Mouse (Mus musculus): ENCODE measurements around the gene Ankrd13a.

The Ankrd13a gene

DNA sequence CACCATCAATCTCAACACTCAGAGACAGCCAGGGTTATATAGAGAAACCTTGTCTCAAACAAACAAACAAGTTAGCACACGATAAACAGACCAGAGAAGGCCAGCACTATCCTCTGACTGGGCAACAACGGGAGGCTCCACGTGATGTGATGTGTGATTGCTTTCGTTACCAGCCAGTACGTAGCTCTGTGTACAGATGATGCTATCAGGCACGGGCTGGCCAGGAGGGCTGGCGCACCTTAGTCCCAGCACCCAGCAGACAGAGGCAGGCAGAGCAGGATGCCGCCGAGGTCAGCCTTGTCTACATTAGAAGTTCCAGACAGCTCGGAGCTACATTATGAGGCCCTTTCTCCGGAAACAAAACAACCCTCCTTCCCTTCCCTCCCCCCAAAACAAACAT lies 25.4 kb downstream of the Ankrd13a start:
- DNase-seq (ENCODE audit: low spot score): no peak

DNA sequence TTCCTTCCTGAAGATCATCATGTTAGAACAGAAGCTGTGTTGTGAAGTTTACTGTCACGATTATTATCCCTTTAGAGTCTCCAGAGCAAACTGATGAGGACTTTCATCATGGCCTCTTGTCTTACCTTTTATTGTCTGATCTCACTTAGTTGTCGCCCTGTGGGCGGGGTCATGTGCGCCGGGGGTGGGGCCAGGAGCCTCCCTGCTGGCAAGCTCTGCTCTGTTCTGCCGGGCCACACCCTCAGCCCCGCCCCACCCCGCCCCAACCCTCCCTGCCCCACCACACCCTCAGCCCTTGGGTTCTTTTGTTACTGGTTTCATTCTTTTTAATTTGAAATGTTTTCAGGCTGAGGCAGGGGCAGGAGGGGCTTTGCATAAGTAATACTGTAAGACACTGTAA lies 26.6 kb downstream of the Ankrd13a start:
- no peak for DNase-seq (ENCODE audit: low spot score)

DNA sequence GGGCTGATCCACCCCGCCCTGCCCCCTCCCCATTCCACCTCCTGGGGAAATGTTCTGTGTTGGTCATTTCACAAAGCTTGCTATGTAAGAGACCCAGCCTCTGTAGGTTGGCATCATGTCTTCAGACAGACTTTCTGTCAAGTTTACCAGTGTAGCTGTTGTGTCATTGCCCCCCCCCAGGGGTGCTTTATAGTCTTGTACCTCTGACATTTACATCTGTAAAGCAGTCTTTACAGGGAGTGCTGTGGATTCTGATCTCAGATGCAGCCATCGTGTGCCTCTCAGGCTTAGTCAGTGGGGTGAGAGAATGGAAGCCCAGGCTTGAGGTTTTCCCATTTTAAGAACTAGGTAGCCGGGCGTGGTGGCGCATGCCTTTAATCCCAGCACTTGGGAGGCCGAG lies 27.4 kb downstream of the Ankrd13a start:
- DNase-seq (ENCODE audit: low spot score): no peak

DNA sequence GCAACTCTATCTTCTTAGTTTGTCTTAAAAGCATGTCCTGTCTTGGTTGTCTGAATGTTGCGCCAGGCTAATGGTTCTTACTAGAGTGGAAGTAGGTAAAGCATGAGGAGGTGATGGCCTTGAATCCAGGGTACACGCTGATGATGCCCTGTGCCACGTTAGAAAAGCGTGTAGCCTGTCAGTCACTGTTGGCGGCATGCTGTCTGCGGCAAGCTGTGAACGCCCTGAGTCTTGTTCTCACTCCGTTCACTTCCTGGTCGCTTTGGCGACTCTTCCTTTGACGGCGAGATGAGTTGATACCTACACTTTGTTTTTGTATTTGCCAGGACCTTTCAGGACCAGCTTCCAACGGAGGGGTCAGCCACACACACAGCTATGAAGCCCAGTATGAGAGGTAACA lies 28.8 kb downstream of the Ankrd13a start:
- no peak for DNase-seq (ENCODE audit: low spot score)

DNA sequence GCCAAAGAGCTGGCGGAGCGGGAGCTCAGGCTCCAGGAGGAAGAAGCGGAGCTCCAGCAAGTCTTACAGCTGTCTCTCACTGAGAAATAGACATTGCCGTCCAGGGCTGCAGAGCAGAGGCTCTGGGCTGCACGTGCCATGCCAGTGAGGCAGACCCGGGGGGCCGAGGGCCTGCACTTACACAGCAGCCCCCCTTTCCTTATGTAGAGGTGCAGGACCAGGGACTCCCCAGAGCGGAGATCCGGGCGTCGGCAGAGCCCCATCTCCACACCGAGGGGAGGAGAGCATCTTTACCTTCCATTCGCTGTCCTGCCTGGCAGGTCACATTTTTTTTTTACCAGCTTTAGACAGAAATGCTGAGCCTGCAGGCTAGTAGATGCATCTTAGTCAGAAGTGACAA lies 29.9 kb downstream of the Ankrd13a start:
- DNase-seq (ENCODE audit: low spot score): no peak

DNA sequence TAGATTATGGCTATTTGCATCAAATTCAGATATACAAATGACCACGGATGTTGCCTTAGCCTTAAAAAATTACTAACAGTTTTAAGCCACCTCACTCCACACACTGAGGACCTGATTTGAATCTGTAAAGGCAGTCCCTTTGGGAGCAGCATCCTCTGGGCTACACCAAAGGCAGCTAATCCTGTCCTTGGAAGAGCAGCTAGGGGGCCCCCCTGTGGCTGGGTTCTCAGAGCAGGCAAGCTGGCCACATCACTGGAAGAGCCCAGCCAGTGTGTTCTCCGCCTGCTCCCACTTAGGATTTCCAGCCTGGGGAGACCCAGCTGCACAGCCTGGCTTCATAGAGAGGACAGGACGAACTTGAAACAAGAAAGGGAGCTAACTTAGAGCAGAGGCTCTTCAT lies 30.5 kb downstream of the Ankrd13a start:
- peak; percentile 65 for DNase-seq (ENCODE audit: low spot score)

DNA sequence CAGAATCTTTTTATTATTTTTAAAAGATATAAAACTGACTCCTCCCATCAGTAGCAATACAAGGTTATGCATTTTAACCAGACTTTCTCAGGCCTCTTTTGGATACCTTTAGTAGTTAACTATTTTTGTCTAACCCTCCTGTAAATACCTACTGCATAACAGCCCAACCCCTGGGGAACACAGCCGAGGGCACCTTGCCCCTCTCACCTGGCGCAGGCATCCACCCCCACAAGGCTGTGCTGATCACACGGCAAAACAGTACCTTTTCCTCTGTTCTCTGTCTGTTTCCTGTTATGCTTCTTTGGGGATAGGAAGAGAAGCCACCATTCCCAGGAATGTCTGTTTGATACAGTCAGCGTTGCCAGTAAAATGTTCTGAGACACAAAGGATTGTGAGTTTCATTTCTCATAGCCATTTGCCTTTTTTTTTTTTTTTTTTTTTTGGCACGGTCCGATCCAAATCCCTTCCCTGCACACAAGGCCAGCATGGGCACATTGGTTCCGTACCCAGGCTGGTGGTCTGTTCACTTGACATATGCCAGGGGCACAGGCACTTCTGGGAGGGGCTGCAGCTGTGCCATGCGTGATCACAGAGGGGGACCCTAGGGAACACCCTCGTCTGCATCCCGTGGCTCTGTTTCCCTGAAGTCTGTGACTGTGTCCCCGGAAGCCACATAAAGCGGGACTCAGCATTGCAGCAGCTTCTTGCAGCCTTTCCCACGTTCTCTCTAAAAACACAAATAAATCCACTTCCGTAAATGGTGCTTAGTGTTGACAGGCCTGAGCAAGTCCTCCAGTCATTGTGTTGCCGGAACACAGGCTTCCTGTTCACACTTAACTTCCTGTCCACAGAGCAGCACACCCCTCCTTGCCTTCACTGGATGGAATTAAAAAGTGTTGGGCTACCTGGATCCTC lies 31.2 kb downstream of the Ankrd13a start:
- DNase-seq (ENCODE audit: low spot score): peak; percentile 63

DNA sequence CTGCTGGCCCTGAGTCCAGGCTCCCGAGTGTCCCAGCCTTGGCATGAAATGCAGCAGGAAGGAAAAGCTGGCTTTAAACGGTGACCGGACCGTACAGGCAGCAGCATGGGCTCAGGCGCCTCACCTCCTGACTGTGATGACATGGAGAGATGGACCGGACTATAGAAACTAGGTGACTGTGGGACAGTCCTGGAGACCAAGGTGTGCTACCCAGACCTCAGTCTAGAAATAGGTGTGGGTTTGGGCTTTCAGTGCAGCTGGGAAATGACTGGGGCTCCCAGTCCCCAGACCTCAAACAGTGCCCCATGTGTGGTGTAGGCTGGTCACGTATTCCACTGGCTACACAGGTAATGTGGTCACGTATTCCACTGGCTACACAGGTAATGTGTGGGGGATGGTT lies 32.2 kb downstream of the Ankrd13a start:
- no peak for DNase-seq (ENCODE audit: low spot score)

DNA sequence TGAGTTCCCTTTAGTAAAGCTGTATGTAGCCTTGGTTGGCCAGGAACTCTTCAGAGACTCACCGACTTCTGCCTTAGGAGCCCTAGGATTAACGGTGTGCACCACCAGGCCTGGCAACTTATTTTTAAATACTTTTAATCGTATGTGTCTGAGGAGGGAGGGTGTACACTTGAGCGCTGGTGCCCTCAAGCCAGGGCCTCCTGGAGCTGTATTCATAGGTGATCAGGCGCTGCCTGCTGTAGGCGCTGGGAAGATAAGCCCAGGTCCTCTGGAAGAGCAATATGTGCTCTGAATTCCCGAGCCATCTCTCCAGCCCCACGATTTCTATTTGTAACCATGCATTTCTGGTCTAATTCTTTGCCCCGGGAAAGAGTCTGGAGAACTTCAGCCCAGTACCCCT lies 32.6 kb downstream of the Ankrd13a start:
- DNase-seq (ENCODE audit: low spot score): no peak

DNA sequence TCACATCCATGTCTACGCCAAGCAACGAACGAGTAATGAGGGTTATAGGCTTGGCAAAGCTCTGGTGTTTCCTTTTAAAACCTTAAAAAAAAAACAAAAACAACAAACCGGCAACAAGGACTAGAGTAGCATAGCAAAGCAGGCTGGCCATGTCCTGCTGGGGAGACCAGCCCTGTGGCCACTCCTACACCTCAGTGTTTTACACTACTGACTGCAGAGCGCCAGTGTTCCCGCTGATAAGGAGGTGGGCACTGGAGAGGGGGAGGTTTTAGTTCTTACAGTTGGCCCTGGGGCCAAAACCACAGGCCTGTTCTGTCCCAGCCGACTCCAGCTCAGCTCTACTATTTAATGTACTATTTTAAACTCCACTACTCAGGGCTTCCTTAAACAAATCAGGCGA lies 33.0 kb downstream of the Ankrd13a start:
- no peak for DNase-seq (ENCODE audit: low spot score)

DNA sequence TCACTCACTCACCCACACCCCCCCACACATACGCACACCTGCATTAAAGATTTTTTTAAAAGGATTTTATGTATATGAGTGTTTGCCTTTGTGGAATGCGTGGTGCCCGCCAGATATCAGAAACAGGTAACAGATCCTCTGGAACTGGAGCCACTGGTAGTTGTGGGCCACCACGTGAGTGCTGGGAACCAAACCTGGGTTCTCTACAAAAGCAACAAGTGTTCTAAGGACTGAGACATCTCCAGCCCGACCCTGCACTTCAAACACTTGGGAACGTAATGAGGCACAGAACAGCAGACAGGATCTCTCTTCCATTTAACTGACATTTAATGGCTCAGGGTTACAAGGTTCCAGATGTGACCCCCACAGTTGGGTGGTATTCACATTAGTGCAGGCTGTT lies 33.4 kb downstream of the Ankrd13a start:
- DNase-seq (ENCODE audit: low spot score): no peak

DNA sequence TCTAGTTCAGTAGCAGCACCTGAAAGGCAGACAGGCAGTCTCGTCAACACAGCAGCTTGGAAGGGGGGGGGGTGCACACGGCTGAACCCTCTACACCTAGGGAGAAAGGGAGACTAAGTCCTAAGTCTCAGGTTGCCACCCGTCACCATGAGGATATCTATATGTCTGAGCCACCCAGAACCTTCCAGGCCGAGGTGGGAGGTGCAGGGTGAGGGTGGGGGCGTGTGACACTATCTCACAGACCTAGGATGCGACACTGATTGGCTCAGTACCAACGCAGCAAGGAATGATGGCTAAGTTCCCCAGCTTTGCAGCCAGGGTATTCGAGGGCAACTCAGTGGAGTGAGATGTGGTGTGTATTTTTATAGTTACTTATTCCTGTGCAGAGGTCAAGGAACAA lies 33.9 kb downstream of the Ankrd13a start:
- no peak for DNase-seq (ENCODE audit: low spot score)

DNA sequence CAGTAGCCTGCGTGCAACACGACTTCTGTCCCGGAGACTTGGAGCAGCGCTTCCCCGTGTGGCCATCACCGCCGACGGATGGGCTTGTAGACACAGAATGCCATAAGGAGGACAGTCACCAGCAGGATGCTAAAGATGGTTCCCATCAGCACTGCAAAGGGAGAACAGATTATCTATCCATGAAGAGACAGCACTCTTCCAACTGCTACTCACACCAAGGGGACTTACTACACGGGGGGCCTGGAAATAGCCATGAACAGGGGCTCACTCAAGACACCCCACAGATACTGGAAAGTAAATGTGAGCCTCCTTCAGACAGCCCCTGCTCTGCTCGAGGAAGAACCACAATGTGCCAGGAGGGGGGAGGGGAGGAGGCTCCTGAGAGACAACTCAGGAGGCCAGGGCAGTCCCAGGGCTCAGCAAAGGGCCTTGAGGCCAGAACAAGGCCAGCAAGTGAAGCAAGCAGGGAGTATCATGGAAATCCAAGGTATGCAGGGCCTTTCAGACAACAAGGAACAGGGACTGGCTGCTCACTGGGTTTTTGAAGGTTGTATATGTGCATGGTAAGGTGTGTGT lies 34.8 kb downstream of the Ankrd13a start:
- no peak for DNase-seq (ENCODE audit: low spot score)

DNA sequence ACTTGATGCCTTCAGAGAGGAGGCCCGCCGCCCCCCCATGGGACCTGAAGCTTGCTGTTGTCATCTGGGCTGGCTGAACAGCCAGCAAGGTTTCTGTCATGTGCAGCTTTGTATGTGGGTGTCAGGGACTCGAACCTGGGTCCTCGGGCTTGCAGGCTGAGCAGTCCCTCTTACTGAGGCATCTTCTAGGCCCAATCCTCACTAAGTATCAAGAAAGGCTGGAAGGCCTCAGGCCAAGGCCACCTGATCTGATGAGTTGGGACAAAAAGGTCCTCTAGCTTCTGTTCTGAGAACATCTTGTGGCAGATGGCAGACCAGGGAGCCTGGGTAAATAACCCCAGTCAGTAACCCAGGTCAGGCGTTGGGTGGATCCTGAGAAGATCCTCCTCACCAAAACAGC lies 35.3 kb downstream of the Ankrd13a start:
- no peak for DNase-seq (ENCODE audit: low spot score)

DNA sequence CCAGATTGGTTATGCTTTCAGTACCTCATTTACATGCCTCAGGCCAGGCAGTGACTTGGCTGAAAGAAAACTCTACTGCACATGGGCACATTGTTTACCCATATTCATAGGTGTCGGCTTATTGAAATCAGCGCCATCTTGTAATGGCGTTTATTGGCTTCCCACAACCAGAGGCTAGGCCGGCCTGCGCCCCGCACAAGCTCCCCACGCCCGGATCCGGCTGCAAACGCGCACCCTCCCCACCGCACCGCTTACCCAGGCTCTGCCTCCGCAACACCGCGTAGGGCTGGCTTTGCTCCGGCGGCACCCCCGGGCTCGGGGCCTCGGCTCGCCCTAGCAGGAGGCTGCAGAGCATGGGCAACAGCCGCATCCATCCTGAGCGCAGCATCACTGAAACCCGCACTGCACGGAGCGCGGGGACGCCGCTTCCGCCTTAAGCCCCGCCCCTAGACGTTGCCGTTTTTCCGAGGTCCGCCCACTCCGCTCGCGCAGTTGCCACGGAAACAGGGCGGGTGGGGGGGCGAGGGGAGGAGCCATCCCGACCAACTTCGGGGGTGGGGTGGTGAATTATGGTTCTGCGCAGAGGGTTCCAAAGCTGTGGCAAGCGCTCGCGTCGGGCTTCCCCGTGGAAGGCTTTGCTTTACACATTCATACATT lies 39.2 kb downstream of the Ankrd13a start:
- DNase-seq (ENCODE audit: low spot score): peak; percentile 80

DNA sequence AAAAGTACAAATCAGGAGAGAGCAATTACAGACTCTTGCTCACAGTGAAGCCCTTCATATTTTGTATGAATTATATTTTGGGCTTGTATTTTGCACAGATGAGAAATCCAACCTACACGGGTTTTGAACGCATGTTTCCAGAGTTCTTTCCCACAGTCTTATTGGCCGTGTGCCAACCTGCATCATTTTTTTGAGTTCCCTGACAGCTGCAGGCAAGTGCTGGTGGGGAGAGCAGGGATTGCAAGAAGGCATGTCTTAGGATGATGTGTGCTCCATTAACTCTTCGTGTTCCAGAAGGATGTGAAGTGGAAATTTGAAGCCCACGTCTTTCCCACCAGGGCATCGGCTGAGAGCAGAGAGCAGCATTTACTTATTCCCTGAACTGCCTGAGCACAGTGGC lies 42.1 kb downstream of the Ankrd13a start:
- DNase-seq (ENCODE audit: low spot score): no peak

DNA sequence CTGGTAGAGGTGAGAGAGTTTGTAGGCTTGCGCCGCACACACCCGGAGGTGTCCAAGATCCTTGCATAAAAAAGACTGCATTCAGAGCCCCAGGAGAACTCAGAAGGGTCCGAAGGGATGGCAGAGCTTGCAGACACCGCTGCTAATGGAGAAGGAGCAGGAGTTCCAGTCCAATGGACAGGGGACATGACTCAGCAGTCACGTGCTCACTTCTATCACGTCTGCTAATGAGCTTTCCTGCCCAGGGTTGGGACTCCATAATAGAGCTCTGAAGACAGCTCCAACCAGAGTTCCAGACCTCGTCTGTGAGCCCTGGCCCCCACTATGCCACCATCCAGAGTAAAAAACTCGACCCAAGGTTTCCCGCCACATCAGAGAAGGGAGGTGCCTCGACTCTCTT lies 43.6 kb downstream of the Ankrd13a start:
- DNase-seq (ENCODE audit: low spot score): no peak

DNA sequence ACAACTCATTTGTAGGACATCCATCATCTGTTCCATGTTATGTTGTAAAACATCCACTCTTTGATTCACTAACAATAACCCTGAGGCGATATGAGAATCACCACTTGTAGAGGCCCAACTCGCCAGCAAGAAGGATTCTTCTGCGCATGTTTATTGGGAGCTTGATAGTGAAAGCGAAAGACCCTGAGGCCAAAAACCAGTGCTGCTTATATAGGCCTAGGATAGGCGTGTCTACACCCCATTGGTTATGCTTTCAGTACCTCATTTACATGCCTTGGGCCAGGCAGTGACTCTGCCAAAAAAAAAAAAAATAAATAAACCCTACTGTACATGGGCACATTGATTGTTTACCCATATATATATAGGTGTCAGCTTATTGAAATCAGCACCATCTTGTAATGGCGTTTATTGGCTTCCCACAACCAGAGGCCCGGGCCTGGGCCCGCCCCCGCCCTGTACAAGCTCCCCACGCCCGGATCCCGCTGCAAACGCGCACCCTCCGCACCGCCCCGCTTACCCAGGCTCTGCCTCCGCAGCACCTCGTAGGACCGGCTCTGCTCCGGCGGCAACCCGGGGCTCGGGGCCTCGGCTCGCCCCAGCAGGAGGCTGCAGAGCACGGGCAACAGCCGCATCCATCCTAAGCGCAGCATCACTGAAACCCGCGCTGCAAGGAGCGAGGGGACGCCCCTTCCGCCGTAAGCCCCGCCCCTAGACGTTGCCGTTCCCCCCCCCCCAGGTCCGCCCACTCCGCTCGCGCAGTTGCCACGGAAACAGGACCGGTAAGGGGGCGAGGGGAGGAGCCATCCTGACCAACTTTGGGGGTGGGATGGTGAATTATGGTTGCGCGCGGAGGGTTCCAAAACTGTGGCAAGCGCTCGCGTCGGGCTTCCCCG lies 48.6 kb downstream of the Ankrd13a start, which contains the start of gene 1500011B03Rik:
1500011B03Rik (minus strand) TSS at position 673 of the 893 bp plus-strand sequence.
- DNase-seq (ENCODE audit: low spot score): peak; percentile 42

DNA sequence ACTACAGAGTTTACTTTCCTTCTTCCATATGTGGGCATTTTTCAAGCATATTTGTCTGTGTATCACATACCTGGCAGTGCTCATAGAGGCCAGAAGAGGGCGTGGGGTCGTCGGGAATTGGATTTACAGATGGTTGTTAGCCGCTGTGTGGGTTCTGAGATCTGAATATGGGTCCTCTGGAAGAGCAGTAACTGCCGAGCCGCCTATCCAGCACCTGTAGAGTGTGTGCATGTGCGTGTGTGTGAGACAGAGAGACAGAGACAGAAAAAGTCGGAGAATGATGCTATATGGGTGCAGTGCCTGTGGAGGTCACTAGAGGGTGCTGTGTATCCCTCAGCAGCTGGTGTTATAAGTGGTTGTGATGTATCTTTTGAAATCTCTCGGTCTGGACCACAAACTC lies 49.7 kb downstream of the Ankrd13a start:
- peak; percentile 25 for DNase-seq (ENCODE audit: low spot score)

DNA sequence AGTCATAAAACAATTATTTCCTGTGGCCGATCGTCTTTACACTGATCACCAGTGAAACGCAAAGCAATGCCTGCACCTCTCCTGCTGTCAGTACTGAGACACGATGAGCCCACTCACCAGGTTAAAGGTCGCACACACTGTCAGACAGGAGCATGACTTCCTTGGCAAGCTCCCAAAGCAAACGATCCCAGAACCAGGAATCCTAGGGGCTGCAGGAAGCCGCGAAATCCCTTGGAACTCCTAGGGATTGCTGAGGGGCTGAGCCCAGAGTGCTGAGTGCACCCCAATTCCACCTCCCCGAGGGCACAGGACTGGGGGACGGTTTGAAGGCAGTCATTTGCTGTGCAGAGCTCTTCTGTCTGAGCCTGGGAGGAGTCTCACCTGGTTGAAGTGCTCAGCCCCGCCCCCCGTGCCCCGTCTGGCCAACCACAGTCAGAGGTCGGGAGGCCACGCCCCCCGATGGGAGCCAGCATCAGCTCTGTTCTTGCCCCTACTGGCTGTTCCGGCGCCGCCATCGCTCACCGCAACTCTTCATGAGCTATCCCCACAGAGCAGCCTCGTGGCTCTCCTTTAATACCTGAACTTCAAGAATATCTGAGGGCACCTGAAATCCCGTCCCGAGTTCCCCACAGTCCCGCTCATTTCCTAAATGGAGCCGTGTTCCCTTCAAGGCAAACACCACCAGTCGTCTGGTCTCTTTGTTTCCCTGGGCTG lies 51.7 kb downstream of the Ankrd13a start:
- DNase-seq (ENCODE audit: low spot score): peak; percentile 72

DNA sequence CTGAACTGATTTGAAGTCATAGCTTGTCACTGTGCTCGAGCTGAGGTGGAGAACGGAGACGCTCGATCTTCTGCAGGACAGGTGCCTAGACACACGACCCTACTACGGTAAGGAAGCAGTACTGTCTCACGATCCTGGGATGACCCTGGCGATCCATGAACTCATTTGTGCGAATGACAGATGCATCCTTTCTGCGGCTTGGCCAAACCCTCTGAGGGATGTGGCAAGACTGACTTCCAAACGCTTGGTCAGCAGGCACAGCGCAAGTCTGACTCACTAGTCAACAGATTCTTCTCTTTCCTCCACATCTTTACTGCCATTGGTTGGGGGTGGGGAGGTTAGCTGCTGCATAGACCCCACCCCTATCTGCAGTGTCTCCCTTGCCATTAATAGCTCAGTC lies 53.0 kb downstream of the Ankrd13a start:
- no peak for DNase-seq (ENCODE audit: low spot score)

Data from lung, postnatal 25 days (tissue).